In genomic region chr1:165705868-165706348, GRCm38 (mm10) we compare ENCODE assay signal across 9 mouse cellular contexts. TPM values are rescaled to one million over a fixed set of nuclear protein-coding genes. Genes with fewer than 3 reads are reported as not detected.
DNase-seq lines count a peak whose midpoint lies in the region; ATAC-seq and TF ChIP-seq lines count a peak whose summit lies in the region.
"Had no signal": no experiment of that assay in that cellular context is flagged by ENCODE, and none has a peak within 500 bp of the region (broad histone marks: within the 10 kb centered on the region; RNA-seq: fewer than 3 reads in every experiment).

No protein-coding gene starts in this region.

- H3K27ac ChIP-seq in lung, embryonic 14.5 days (ENCODE audit: low read depth) = no peak overlapping the region
- H3K27ac ChIP-seq in intestine, postnatal 0 days (ENCODE audit: low read depth, low read length) = no peak overlapping the region
- 0 out of 2 replicates have a peak overlapping the region, but pooled peaks have one; percentile 18 for H3K27ac ChIP-seq in stomach, postnatal 0 days (replicated peaks)
- H3K27ac ChIP-seq: embryonic facial prominence, embryonic 13.5 days had no signal

- WGBS in lung, embryonic 14.5 days = 74% methylated on average over 7 of the region's 7 CpGs
- WGBS in intestine, postnatal 0 days = 79% methylated on average over 7 of the region's 7 CpGs
- WGBS in stomach, postnatal 0 days = 79% methylated on average over 7 of the region's 7 CpGs

- H3K4me3 ChIP-seq in lung, embryonic 14.5 days (ENCODE audit: low read depth, low read length) = 0 out of 2 replicates have a peak overlapping the region, but pooled peaks have one; percentile 58
- peak overlapping the region; percentile 50; the same call in 1 of the 2 replicates for H3K4me3 ChIP-seq in intestine, postnatal 0 days (ENCODE audit: low read depth, low read length)
- H3K4me3 ChIP-seq in stomach, postnatal 0 days (ENCODE audit: low read depth, low read length) = peak overlapping the region; percentile 78; the same call in 1 of the 2 replicates
- H3K4me3 ChIP-seq: myocyte had no signal

- peaks cover 29% of the 10 kb centered on the region for H3K4me1 ChIP-seq in lung, embryonic 14.5 days (ENCODE audit: insufficient read depth)
- H3K4me1 ChIP-seq in intestine, postnatal 0 days (replicated peaks; ENCODE audit: control insufficient read depth, insufficient read depth, low read length) = 0 out of 2 replicates have a peak, but pooled peaks cover 4% of the 10 kb centered on the region
- peaks cover 7% of the 10 kb centered on the region for H3K4me1 ChIP-seq in stomach, postnatal 0 days (replicated peaks; ENCODE audit: control insufficient read depth, insufficient read depth)

- H3K4me2 ChIP-seq in lung, embryonic 14.5 days = peak overlapping the region; percentile 74
- peak overlapping the region; percentile 88 for H3K4me2 ChIP-seq in intestine, postnatal 0 days (replicated peaks; ENCODE audit: low read depth)
- H3K4me2 ChIP-seq in stomach, postnatal 0 days (replicated peaks; ENCODE audit: low read depth) = peak overlapping the region; percentile 93

- no peaks in the 10 kb centered on the region for H3K27me3 ChIP-seq in lung, embryonic 14.5 days (ENCODE audit: insufficient read depth, low read length)
- H3K27me3 ChIP-seq in intestine, postnatal 0 days (replicated peaks; ENCODE audit: control insufficient read depth, insufficient read depth, low read length) = no peaks in the 10 kb centered on the region
- H3K27me3 ChIP-seq in stomach, postnatal 0 days (ENCODE audit: control insufficient read depth, insufficient read depth, low read length) = no peaks in the 10 kb centered on the region

- no peak for DNase-seq in lung, embryonic 14.5 days
- no peak for DNase-seq in lung, postnatal 14 days
- DNase-seq in stomach, postnatal 0 days (ENCODE audit: low spot score) = no peak
- no peak for DNase-seq in urinary bladder, postnatal 36 days (ENCODE audit: low spot score in 2 of 2)
- no peak for DNase-seq in gastrocnemius, postnatal 4 days (ENCODE audit: low spot score in 2 of 2)

- H3K36me3 ChIP-seq in lung, embryonic 14.5 days (ENCODE audit: insufficient read depth) = no peaks in the 10 kb centered on the region
- H3K36me3 ChIP-seq in intestine, postnatal 0 days (ENCODE audit: control insufficient read depth, insufficient read depth) = no peaks in the 10 kb centered on the region
- H3K36me3 ChIP-seq in stomach, postnatal 0 days (ENCODE audit: control insufficient read depth, insufficient read depth, low read length) = no peaks in the 10 kb centered on the region
- H3K36me3 ChIP-seq: embryonic facial prominence, embryonic 13.5 days had no signal

- no peak for ATAC-seq in lung, embryonic 14.5 days (ENCODE audit: insufficient read depth)
- peak; percentile 23 for ATAC-seq in common myeloid progenitor, adult 5-6 weeks (replicated peaks; ENCODE audit: low read depth, poor library complexity, severe bottlenecking)
- no peak for ATAC-seq in intestine, postnatal 0 days
- ATAC-seq in stomach, postnatal 0 days (ENCODE audit: low FRiP score, low TSS enrichment) = no peak

- no peak for TF ChIP-seq EP300 in stomach, postnatal 0 days (optimal IDR thresholded peaks at IDR 0.05)

- H3K9ac ChIP-seq in lung, embryonic 14.5 days = no peak overlapping the region
- no peak overlapping the region for H3K9ac ChIP-seq in intestine, postnatal 0 days (ENCODE audit: low read depth, low read length)
- peak overlapping the region; percentile 5; the same call in 1 of the 2 replicates for H3K9ac ChIP-seq in stomach, postnatal 0 days (ENCODE audit: low read length)
- H3K9ac ChIP-seq: embryonic facial prominence, embryonic 13.5 days had no signal

- TF ChIP-seq CTCF in lung, embryonic 14.5 days (IDR thresholded peaks at IDR 0.05; ENCODE audit: low read depth) = no peak
- no peak for TF ChIP-seq CTCF in intestine, postnatal 0 days (IDR thresholded peaks at IDR 0.05; ENCODE audit: low read depth)
- TF ChIP-seq CTCF in stomach, postnatal 0 days (IDR thresholded peaks at IDR 0.05; ENCODE audit: low read depth) = no peak

- H3K9me3 ChIP-seq in lung, embryonic 14.5 days (ENCODE audit: low read depth, low read length) = no peaks in the 10 kb centered on the region
- no peaks in the 10 kb centered on the region for H3K9me3 ChIP-seq in intestine, postnatal 0 days (ENCODE audit: control insufficient read depth)
- H3K9me3 ChIP-seq in stomach, postnatal 0 days (ENCODE audit: control insufficient read depth, low read length) = no peaks in the 10 kb centered on the region
- H3K9me3 ChIP-seq: embryonic facial prominence, embryonic 13.5 days had no signal

RNA-seq across cellular contexts. Expression of gene Rcsd1, which starts 3.6 kb away (rescaled TPM):
- polyA plus RNA-seq in lung, embryonic 14.5 days (2014; fragmentation: Nextera tagmentation; extraction: Ambion mirVana) = 22.9 and 25.2 TPM in 2 replicates
- total RNA-seq in common myeloid progenitor, adult 5-6 weeks (2017) = 83.0 and 83.6 TPM in 2 replicates
- polyA plus RNA-seq in intestine, postnatal 0 days (2015; fragmentation: Nextera tagmentation; extraction: Ambion mirVana) = 11.7 and 14.2 TPM in 2 replicates
- 16.1 TPM in 2 replicates for polyA plus RNA-seq in stomach, postnatal 0 days (2015; fragmentation: Nextera tagmentation; extraction: Ambion mirVana)
- 100 to 1,000 TPM; 108 to 126 TPM for total RNA-seq in gastrocnemius, postnatal 4 days (2021)

RNA-seq across cellular contexts. Expression of gene Creg1, which starts 57.6 kb away (rescaled TPM):
- 54.3 and 58.3 TPM in 2 replicates for polyA plus RNA-seq in lung, embryonic 14.5 days (2014; fragmentation: Nextera tagmentation; extraction: Ambion mirVana)
- 142 and 144 TPM in 2 replicates for total RNA-seq in common myeloid progenitor, adult 5-6 weeks (2017)
- polyA plus RNA-seq in intestine, postnatal 0 days (2015; fragmentation: Nextera tagmentation; extraction: Ambion mirVana) = 195 and 201 TPM in 2 replicates
- polyA plus RNA-seq in stomach, postnatal 0 days (2015; fragmentation: Nextera tagmentation; extraction: Ambion mirVana) = 139 and 140 TPM in 2 replicates
- total RNA-seq in gastrocnemius, postnatal 4 days (2021) = 10 to 100 TPM; 27.5 to 28.3 TPM
